In the genomic region with DNA sequence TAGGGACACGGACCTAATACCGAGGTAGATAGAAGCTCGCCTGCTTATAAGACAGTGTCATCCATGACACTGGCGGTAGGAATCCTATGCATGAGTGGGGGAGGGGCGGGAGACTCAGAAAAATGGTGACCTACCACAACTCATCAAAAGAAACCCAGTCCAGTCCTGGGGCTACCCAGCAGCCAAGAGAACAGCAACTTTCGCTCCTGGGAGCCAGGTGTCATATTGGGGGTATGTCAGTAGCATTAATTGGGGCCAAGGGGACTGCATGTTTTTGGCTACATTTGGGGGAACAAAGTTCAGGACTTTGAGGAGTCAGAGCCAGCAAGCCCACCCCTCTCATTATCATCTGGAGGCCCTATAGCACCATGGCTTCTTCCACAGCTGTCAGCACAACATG, we compare ENCODE assay signal across 22 mouse cellular contexts. TPM values are rescaled to one million over a fixed set of nuclear protein-coding genes. Genes with fewer than 3 reads are reported as not detected.
"Had no signal": no experiment of that assay in that cellular context is flagged by ENCODE, and none has a peak within 500 bp of the region (broad histone marks: within the 10 kb centered on the region; RNA-seq: fewer than 3 reads in every experiment).

No protein-coding gene starts in this region.

- H3K27ac ChIP-seq: midbrain, embryonic 10.5 days; midbrain, embryonic 12.5 days; neural tube, embryonic 13.5 days; neural tube, embryonic 15.5 days had no signal

- DNase-seq: lung, adult 18-20 months; lung, embryonic 14.5 days; lung, postnatal 10 days; lung, postnatal 4 days; midbrain, embryonic 14.5 days; retina, postnatal 1 day; right cerebral cortex, adult 18-20 months; right cerebral cortex, postnatal 25 days; right cerebral cortex, postnatal 4 days; spleen, adult 18-20 months; thymus, adult 18-20 months; thymus, postnatal 14 days; thymus, postnatal 36 days had no signal

- H3K4me3 ChIP-seq: midbrain, embryonic 10.5 days; midbrain, embryonic 12.5 days; myocyte; neural tube, embryonic 13.5 days; neural tube, embryonic 15.5 days had no signal

RNA-seq across cellular contexts. Expression of a gene that starts 14.7 kb away (rescaled TPM):
- polyA plus RNA-seq: myocyte had no signal

RNA-seq across cellular contexts. Expression of a gene that starts 19.4 kb away (rescaled TPM):
- polyA plus RNA-seq: lung, embryonic 14.5 days; lung, embryonic 16.5 days; myocyte; stomach, embryonic 14.5 days; stomach, embryonic 16.5 days; thymus, postnatal 0 days had no signal
